Mouse (Mus musculus) heart, postnatal 25 days (tissue): ENCODE data around the gene Klf6. TPM values are rescaled to one million over a fixed set of nuclear protein-coding genes. Genes with fewer than 3 reads are reported as not detected.

Source experiments
- DNase-seq: peaks from one replicate; pipeline ENCODE4 v3.0.0; 2022; ENCODE audit warnings: low spot score
- intact Hi-C: fragments of 180-260 bp; cut with DNase I; formaldehyde crosslinking; loops from one replicate; pipeline ENCODE4 v1.15.1; 2025
- total RNA-seq, 2 experiments: library from RNA; stranded (reverse); gene quantifications; 2 replicates each; pipeline ENCODE4 v1.2.3; 2021

The Klf6 gene
- total RNA-seq, 2 experiments from 2014 or later: 47.7 to 55.1 TPM

GRCm38 (mm10) chr13:5862003-5862625, 832 bp downstream of the Klf6 start:
- no peak for DNase-seq
- intact Hi-C loops: loop anchor here (2.0 to 10.0 kb wide), 8 partner anchors 60 to 1197 kb away; no protein-coding TSS in a partner anchor

GRCm38 (mm10) chr13:5862626-5863407, 1.5 kb downstream of the Klf6 start:
- DNase-seq: no peak
- intact Hi-C loops: loop anchor here (2.0 to 10.0 kb wide), 8 partner anchors 61 to 1198 kb away; no protein-coding TSS in a partner anchor

GRCm38 (mm10) chr13:5863408-5863891, 2.2 kb downstream of the Klf6 start:
- intact Hi-C loops: loop anchor here (2.0 to 10.0 kb wide), 8 partner anchors 61 to 1199 kb away; no protein-coding TSS in a partner anchor
- no peak for DNase-seq

- no peak for DNase-seq
Observed at GRCm38 (mm10) chr13:5864265-5865097, 3.2 kb downstream of the Klf6 start.

GRCm38 (mm10) chr13:5865098-5865415, 3.8 kb downstream of the Klf6 start:
- DNase-seq: no peak
- intact Hi-C loops: loop anchor here (10.0 kb wide), 1 partner anchor 1200 kb away; no protein-coding TSS in a partner anchor

More at GRCm38 (mm10) chr13:5864265-5865097, 3.2 kb downstream of the Klf6 start:
- intact Hi-C loops: loop anchor here (5.0 to 10.0 kb wide), 7 partner anchors 62 to 1200 kb away; no protein-coding TSS in a partner anchor

- DNase-seq: no peak
- intact Hi-C loops: loop anchor here (10.0 kb wide), 1 partner anchor 1201 kb away; no protein-coding TSS in a partner anchor
Observed at GRCm38 (mm10) chr13:5866091-5866490, 4.8 kb downstream of the Klf6 start.

- no peak for DNase-seq
- intact Hi-C loops: loop anchor here (10.0 kb wide), 1 partner anchor 1202 kb away; no protein-coding TSS in a partner anchor
Observed at GRCm38 (mm10) chr13:5866532-5866931, 5.2 kb downstream of the Klf6 start.

- no peak for DNase-seq
- intact Hi-C loops: loop anchor here (10.0 kb wide), 1 partner anchor 1204 kb away; no protein-coding TSS in a partner anchor
Observed at GRCm38 (mm10) chr13:5868376-5868775, 7.1 kb downstream of the Klf6 start.

- intact Hi-C loops: loop anchor here (10.0 kb wide), 1 partner anchor 1205 kb away; no protein-coding TSS in a partner anchor
- DNase-seq: no peak
Observed at GRCm38 (mm10) chr13:5869433-5869832, 8.2 kb downstream of the Klf6 start.

- intact Hi-C loops: loop anchor here (5.0 to 10.0 kb wide), 2 partner anchors 422 to 1205 kb away; no protein-coding TSS in a partner anchor
Observed at GRCm38 (mm10) chr13:5869842-5870241, 8.6 kb downstream of the Klf6 start.

GRCm38 (mm10) chr13:5870382-5871272, 9.3 kb downstream of the Klf6 start:
- peak; percentile 69 for DNase-seq
- intact Hi-C loops: loop anchor here (5.0 kb wide), 1 partner anchor 422 kb away; no protein-coding TSS in a partner anchor

More at GRCm38 (mm10) chr13:5869842-5870241, 8.6 kb downstream of the Klf6 start:
- no peak for DNase-seq

- intact Hi-C loops: loop anchor here (5.0 kb wide), 1 partner anchor 421 kb away; no protein-coding TSS in a partner anchor
- DNase-seq: no peak
Observed at GRCm38 (mm10) chr13:5871414-5871813, 10.1 kb downstream of the Klf6 start.

GRCm38 (mm10) chr13:5873681-5874080, 12.4 kb downstream of the Klf6 start:
- intact Hi-C loops: loop anchor here (5.0 kb wide), 1 partner anchor 419 kb away; no protein-coding TSS in a partner anchor
- DNase-seq: no peak

GRCm38 (mm10) chr13:5875478-5875877, 14.2 kb downstream of the Klf6 start:
- DNase-seq: no peak
- intact Hi-C loops: no loop called here

GRCm38 (mm10) chr13:5878748-5879147, 17.5 kb downstream of the Klf6 start:
- intact Hi-C loops: no loop called here

GRCm38 (mm10) chr13:5886810-5887209, 25.5 kb downstream of the Klf6 start:
- no peak for DNase-seq
- intact Hi-C loops: no loop called here

More at GRCm38 (mm10) chr13:5878748-5879147, 17.5 kb downstream of the Klf6 start:
- DNase-seq: no peak

GRCm38 (mm10) chr13:5888164-5888563, 26.9 kb downstream of the Klf6 start:
- no peak for DNase-seq
- intact Hi-C loops: no loop called here

GRCm38 (mm10) chr13:5888731-5889130, 27.4 kb downstream of the Klf6 start:
- DNase-seq: no peak
- intact Hi-C loops: no loop called here
